Mouse (Mus musculus): Measurements from ENCODE around the gene Ldb2.

Gene Ldb2

DNA sequence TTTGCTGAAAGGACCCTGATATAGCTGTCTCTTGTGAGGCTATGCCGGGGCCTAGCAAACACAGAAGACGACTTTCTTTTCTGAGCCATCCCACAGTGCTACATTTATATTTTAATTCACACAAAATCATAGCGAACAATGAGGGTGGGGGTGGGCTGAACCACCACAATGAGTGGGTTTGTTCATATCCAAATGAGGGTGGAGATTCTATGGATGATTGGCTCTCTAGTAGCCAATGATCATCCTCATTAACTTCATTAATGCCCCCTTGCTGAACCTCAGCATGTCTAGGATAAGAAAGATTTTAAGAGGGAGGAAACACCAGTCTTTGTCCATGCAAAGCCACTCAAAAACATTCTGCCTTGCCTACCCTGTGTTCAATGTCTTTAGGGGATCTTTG, 156.4 kb downstream of the Ldb2 start:
- no peak for DNase-seq (ENCODE audit: low spot score)

DNA sequence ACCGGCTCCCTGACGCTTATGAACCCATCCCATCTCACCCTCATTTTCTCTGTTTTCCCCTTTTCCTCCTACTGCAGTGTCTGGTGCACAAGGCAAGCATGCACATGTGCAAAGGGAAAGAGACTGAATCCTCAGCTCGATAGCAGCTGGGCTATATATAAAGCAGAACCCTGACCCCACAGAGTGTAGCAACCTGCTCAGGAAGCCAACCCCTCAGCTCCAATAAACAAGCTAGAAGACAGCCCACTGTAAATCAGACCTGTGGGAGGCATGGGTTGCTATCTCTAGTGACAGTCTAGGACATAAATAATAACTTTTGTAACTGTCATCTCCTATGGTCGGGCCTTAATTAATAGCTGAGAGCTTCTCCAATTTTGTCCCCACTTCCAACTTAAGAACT, 158.4 kb downstream of the Ldb2 start:
- no peak for DNase-seq (ENCODE audit: low spot score)

DNA sequence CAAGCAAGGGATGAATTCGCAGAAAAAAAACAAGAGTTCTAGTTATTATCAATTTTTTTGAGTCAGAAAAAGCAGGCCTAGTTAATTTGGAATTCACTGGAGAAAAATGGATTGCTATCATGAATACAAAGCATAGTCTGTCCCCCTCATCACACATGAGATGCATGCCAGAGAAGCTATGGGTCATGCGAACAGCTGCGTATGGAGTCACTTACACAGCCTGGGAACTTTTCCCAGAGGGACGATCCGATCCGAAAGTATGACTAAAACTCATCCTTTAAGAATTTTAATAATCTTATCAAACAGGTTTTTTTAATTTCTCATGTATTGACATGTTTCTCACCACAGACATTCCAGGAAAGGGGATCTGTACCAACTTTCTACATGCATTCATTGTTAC, 163.9 kb downstream of the Ldb2 start:
- DNase-seq (ENCODE audit: low spot score) = no peak

DNA sequence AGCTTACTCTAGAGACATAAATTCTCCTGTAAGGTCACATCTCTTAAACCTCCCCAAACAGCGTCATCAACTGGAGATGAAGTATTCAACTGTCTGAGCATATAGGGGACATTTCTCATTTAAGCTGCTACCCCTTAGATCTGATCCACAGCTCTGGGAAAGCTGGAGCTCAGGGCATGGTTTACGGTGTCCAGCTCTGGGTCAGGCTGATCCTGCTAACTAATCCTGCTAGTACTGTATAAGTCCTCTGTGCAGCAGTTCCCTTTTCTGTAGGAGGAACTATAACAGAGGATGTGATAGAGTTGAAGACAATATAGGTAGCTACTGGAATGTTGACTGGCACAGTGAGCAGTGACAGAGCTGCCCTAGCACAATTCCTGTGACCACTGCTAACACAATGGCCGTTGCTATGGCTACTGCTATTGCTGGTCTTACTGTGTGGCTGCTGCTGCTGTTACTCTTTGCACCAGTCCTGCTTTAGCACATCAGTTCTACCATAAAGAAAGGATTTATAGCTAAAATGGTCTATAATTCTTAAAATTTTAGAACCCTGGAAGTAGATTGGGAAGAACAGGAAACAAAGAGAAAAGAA, 170.3 kb downstream of the Ldb2 start:
- DNase-seq (ENCODE audit: low spot score) = no peak

DNA sequence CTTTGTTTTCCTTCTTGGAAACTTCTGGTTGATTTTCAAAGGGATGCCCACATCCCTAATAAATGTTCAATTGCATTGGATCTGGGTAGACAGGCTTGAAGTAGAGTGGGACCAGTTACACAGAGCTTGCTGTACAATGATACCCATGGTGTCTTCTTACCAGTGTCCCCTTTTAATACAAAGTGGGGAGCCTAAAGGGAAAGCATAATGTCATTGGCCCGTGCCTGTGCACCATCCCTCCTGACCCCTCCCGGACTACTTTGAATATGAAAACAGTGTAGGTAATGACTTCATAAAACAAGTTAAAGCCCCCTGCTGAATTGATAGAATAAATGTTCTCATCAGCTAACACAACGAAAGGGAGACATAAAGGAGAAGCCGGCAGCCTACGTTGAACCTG, 172.0 kb downstream of the Ldb2 start:
- no peak for DNase-seq (ENCODE audit: low spot score)

DNA sequence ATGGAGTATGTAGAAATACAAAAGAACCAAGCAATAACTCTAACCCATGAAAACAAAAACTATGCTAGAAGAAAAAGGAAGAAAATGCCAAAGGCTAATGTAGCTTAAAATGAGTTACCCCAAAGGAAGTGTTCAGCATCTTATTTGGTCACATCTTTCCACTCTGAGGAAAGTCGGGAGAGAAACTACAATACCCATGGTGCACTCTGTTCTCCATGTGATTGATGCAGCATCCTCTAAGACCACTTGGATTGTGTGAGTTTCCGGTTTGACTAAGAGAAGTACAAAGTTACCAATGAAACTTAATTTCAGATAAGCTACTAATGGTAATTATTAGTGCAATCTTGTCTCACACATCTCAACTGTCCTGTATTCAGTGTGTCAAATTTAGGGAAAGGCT, 172.6 kb downstream of the Ldb2 start:
- DNase-seq (ENCODE audit: low spot score) = no peak

DNA sequence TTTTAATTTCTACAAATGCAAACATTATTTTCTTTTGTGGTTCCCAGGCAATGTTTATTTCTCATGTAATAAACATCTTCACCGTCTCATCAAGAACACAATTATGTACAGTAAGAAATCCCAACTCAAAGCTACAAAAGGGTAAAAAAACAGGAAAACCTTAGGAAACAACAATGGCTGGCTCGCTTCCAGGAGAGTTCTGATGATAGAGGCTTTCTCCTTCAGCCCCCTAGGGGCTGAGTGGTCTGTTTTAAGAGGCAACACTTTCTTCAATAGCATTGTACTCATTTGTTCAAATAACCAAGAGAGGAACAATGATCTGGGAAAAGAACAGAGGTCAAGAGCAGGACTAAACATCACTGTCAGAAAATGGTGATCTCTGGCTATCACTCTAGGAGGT, 173.4 kb downstream of the Ldb2 start:
- DNase-seq (ENCODE audit: low spot score) = no peak

DNA sequence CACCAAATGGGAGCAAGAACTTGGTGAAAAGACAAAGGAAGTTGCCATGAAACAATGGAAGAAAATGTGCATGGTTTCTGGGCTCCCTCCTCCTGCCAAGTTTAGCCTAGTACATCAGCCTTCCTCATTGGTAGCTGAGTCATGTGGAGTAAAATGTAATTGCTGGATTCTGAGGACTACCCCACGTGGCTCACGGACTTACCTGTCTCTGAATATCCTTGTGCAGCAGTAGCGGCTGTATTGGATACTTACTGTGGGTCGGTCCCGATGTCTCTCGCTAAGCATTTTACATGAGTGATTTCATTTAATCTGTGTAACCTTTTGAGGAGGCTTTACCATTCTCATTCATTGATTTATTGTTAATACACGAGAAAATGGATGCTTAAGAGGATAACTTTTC, 183.8 kb downstream of the Ldb2 start:
- no peak for DNase-seq (ENCODE audit: low spot score)

DNA sequence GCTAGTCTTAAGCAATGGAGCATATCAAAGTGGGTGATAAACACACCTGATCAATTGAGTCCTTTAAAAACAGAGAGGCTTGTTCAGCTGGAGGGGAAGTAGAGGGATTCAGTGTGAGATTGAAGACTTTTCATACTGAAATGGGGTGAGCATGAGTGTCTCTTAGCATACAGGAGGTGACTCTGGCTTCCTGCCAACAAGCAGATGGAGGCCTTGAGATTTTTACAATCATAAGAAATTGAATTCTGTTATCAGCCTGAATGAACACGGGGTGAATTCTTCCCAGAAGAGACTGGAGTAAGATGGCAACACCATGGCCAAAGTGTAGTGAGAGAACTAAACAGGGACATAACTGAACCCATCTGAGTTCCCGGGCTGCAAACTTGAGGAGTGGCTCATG, 190.6 kb downstream of the Ldb2 start:
- DNase-seq (ENCODE audit: low spot score) = no peak

DNA sequence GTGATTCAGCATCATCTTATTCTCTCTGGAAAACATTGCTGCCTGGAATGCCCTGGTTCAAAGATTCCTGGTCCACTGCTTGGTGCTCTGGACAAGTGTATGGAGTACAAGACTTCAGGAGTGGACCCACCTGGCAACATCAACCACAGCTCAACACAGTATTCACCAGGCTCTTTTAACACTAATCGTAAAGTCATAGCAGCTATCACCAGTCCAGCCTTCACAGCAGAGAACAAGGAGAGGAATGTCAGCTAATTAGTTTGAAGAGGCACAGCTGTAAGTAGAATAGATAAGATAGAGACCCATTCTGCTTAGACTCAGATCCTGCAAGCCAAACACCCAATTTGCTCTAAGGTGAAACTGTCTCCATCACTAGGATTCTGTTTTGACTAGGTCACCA, 198.1 kb downstream of the Ldb2 start:
- peak; percentile 22 for DNase-seq (ENCODE audit: low spot score)

DNA sequence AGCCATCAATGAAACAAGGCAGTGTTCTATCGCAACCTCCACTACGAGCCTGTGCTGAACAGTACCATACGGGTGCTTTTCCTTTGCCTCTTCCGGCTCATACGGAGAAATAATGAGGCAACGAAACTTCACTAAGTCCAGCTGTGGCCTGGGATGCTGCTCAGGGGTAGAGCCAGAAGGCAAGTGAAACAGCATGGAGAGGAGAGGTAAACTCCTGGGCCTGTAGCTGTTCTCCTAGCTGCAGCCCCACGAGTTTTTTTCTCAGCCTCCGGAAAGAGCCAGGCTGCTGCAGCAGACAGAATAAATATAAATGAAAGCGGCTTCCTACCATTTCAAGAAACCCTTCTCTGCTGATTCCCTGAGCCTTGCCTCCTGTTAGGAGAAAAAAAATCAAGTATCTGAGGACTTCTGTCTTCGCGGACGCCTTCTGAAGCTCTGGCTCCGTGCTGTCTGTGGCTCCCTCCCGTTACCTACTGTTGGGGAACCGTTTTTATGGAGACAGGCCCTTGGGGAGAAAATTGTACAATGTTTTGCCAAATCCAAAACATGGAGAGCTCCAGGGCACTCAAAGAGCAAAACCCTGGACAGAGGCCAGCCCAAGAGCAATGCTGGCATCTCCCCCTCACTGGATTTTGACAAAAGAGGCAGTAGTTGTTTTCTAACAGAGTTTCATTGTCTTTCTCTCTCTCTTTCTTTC, 205.8 kb downstream of the Ldb2 start:
- DNase-seq (ENCODE audit: low spot score) = no peak

DNA sequence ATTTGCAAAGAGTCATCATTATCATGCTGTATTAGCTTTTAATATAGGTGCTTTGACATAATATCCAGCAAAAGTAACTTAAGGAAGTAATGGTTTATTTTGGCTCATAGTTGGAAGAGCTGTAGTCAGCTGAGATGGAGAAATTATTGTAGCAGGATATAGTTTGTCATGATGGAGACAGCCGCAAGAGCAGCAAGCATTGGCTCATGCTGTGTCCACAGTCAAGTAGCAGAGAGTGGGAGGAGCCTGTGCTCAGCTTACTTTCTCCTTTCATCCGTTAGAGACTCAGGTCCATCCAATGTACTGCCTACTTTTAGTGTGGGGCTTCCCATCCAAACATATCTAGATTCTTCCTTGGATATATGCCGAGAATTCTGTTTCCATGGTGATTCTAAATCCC, 208.7 kb downstream of the Ldb2 start:
- no peak for DNase-seq (ENCODE audit: low spot score)

DNA sequence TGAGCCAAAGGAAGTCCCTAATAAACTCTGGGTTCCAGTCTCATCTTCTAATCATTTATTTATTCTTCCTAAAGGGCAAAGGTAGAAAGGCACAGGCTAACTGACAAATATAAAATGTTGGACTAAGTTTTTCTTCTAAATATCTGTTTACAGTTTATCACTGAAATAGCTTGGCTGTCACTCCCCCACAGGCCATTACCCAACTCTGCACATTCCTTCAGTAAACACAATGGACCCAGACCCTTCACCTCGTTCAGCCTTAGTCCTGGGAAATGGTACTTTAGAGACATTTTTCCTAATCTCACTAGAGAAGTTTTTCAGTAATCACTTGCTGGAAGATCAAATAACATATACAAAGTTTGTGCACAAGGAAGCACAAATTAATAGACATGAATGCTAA, 210.2 kb downstream of the Ldb2 start:
- no peak for DNase-seq (ENCODE audit: low spot score)

DNA sequence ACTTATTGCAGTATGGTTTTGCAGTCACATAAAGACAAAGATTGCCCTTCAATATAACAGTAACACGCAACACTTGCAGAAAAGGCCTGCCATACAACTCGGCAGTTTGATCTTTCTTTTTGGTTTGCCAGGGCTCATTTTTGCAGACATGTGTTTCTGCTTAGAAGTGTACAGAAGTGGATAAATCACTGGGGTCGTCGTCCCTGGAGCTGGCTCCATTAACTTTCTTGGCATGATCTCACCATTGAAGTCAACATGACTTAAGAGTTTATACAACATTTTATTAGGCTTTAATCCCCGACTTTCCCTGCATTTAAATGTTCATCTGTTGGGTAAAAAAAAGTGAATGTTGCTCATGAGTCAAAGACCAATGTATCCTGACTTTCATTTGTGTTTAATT, 212.9 kb downstream of the Ldb2 start:
- DNase-seq (ENCODE audit: low spot score) = no peak

DNA sequence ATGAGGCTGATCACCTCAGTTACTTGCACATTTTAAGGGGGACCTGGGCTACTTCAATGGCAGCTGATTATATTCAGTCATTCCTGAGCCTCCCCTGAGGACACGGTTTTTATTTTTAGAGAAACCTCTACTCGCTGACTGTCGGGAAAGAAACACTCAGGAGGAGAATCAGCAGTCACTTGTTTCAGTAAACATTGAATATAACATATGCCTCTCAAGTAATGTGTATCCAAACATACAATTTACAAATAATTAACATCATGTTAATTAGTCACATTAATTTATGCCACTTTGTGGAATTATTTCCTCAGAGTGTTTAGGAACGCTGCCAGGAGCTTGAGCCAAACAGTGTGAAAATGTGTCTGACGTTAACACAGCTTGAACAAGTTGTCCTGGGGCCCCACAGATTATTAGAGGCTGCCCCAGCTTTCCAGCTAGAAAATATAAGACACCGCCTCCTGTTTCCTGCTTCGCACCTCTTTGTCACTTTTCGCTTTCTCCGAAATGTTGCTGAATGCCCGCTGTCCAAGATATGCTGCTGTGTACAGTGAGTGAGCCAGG, 219.5 kb downstream of the Ldb2 start:
- DNase-seq (ENCODE audit: low spot score) = no peak

DNA sequence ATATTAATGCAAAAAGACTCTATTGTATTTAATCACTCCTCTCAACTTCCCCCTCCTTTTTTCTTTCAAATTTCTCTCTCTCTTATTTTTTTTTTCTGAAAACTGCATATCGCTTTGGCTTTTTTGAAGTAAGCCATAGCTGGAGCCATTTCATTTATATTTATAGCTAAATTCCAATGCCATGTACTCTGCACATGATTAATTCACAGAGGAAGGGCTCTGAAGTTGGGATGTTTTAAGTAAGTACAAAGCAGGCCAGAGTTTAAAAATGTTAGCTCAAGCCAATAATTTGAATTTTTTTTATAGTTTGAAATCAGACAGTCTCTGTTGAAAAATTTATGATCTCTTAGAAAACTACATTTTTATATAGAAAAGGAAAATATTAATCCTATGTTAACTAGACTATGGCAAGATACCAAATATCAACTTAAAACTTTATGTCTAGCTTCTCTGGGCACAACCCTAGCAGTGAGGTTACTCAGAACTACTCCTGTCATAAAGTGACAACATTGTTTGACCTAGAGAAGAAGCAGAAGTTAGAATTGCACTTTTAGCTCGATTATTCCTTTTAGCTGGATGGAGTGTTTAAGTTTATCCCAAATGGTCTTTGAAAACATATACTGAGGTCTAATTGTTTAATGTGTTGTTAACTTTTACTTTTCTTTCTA, 222.7 kb downstream of the Ldb2 start:
- no peak for DNase-seq (ENCODE audit: low spot score)

DNA sequence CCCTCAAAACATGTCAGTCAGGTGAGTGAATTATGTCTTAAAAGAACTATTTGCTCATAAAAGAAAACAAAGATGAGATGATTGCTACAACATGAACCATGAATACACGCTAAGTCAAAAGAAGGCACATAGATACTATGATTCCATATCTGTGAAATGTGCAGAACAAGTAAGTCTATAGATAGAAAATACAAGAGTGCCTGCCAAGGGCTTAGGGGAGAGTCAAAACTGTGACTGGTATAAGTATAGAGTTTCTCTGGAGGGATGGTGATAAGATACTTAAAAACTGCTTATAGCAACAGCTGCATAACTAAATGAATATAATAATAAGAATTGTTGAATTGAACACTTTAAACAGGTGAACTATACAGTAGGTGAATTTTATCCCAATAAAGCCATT, 224.8 kb downstream of the Ldb2 start:
- DNase-seq (ENCODE audit: low spot score) = no peak

DNA sequence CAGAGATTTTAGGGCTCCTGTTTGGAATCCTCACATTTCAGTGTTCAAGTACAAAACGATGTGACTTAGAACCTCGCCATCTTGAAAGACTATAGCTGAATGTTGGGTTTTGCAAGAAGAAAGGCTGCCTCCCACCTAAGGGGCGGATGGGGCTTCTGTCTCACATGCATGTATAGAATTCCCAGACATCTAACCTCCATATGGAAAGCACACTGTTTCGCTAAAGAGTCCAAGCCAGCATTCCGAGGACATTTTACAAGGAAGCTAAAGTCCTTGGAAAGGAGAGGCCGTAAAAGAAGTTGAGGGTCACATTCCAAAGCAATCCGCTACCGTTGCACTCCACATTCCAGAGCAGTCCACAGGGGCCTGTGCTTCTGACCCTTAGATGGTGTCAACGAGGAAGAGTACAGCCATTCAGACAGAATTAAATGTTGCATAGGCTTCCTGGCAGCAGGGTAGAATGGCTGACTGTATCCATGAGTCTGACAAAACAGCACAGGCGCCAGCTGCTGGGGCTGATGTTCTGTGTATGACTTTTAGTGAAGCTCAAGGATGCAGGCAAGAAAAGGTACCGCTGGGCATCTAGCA, 245.6 kb downstream of the Ldb2 start:
- DNase-seq (ENCODE audit: low spot score) = no peak

DNA sequence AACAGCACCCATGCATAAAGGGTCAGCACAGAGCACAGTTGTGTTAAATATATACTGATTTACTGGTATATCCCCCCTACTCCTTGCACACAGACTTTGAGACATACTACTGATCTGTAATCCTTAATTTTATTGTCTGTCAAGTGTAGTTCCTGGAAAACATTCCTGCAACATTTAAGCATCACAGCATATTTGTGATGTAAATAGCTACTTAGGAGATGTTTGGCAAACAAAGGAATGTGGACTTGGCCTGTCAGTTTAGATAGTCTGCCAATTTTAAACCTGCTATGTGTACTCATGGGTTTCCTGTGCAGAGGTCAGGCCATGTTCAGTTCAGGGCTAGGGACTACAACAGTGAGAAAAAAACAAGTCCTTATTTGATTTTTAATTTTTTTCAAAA, 246.3 kb downstream of the Ldb2 start:
- no peak for DNase-seq (ENCODE audit: low spot score)

DNA sequence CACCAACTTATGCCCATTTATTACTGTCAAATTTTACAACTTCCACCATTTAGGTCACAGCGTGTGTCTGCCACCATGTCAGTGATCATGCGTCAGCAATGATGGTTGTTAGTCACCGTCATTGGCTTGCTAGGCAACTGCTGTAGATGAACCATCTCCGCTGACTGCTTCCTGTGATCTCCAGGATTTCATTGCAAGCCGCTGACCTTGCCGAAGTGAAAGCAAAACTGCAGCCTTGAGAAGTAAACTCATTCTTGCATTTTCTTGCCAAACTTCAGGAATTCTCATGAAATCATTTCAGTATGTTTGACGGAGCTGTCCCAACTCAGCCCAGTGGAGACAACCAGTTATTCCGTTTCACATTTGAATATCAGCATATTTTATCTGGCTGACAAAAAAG, 247.4 kb downstream of the Ldb2 start:
- DNase-seq (ENCODE audit: low spot score) = peak; percentile 36

DNA sequence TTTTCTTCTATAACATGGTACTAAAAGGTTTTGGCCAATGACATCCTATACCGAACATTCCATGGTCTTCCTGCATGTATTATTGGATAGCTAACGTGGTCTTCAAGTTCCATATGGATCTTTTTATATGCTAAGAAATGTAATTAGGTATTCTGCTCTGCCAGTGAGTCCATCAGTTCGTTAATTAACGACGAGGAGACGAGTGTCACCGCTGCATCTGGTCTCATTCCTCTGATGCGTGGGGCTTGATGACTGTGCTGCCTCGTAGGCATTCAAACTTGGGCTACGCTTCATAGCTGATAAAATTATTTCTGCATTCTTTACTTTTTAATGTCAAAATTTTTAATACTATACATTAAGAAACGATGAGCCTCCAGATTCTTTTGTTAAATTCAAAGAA, 251.0 kb downstream of the Ldb2 start:
- DNase-seq (ENCODE audit: low spot score) = no peak

DNA sequence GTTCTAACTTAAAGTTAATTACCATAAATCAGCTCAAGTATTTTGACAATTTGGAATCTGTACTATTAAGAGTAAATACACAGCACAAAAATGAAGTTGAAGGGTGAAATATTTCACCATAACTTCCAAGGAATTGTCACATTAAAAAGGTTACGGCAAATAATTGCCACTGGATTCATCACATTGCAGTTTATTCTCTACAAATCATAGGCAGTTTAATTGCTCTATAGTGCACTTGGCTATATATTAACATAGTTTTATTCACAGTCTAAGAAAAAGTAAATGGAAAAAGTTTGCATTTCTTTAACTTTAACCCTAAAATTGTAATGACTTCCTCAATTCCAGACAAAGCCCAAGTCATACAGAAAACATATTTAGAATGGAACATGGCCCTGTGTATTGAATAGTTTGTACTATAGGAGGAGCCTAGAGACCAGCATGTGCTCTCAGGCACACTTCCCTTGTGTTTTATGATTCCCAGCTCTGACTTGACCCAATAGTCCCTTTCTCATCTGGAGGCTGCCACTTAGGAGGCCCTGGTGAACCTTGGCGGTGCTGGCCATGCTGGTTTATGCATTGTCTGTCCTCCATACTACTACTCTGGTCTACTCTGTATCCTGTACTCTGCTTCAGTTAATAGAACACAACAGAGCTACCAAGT, 255.9 kb downstream of the Ldb2 start:
- DNase-seq (ENCODE audit: low spot score) = no peak

DNA sequence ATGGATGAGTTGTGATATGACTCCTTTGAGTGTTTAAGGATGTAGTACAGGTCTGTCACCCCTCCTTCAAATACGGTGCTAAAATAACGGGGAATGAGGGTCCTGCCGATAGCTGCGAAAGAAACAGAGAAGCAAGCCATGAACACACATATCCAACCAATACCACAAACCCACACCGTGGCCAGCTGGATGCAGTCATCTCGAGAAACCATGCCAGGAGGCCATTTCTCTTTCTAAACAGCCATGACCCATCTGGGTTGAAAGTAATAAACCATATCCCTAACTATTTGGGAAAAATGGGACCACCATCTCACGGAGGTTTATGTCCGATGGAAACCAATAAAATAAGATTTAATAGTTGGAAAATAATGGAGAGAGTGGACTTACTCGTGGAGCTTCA, 257.7 kb downstream of the Ldb2 start:
- no peak for DNase-seq (ENCODE audit: low spot score)

All from MN1 (cell line).